7 mouse cellular contexts compared by ENCODE assay signal in the genomic region with DNA sequence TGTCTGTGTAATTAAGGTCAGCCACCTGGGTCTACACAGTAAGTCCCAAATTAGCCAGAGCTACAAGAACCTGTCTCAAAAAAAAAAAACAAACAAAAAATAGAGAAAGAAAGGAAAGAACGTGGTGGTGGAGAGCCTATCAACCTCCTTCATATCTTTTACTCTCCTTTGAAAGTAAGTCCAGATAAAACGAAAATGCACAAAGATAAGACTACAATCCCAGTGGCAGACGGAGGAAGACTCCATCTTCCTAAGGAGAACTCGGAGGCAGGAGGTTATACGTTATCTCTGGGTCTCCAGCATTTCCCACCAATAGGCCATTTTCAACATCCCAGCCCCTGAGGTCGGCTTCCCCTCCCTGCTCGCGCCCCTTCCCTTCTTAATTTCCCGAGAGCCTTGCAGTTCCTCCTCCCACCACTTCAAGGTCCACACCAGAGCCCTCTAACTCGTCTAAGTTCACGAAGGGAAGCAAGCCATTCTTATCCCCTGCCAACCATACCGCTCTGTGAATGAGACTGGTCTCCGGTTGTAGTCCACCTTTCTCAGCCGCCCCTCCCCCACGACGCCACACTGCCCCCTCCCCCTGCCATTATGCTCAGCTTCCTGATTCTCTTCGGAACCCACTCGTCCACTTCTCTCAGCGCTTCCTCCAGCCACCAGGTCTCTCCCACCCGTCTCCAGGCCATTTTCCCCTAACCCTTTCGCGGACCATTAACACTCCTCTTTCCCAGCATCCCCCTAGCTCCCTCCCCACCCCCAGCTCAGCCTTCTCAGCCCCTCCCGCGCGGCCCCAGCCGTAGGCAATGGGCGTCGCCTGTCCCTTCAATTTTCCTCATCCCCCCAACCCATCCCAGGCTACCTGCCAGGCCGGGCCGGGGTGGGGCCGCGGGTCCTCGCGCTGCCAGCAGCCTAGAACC. TPM values are rescaled to one million over a fixed set of nuclear protein-coding genes. Genes with fewer than 3 reads are reported as not detected.
DNase-seq lines count a peak whose midpoint lies in the region; ATAC-seq lines count a peak whose summit lies in the region.

No protein-coding gene starts in this region.

- peak overlapping the region; percentile 81 for H3K4me3 ChIP-seq in brown adipose tissue, adult 24 weeks (ENCODE audit: insufficient read depth, low read depth, low read length)
- peak overlapping the region; percentile 91 for H3K4me3 ChIP-seq in kidney, embryonic 16.5 days (ENCODE audit: low read length)

- H3K9me3 ChIP-seq in kidney, embryonic 16.5 days (ENCODE audit: low read length), result no peaks in the 10 kb centered on the region

- 0% methylated on average over 33 of the region's 34 CpGs for WGBS in kidney, embryonic 16.5 days

- H3K36me3 ChIP-seq in kidney, embryonic 16.5 days (ENCODE audit: insufficient read depth, low read length), result peaks cover 48% of the 10 kb centered on the region

- no peaks in the 10 kb centered on the region for H3K27me3 ChIP-seq in kidney, embryonic 16.5 days (ENCODE audit: insufficient read depth, low read length)

- peak; percentile 43 for ATAC-seq in granulocyte monocyte progenitor cell, adult 5-6 weeks (replicated peaks; ENCODE audit: poor library complexity, severe bottlenecking)
- peak; percentile 44 for ATAC-seq in kidney, embryonic 16.5 days (ENCODE audit: low FRiP score, low TSS enrichment)

- peak overlapping the region; percentile 54; the same call in 1 of the 2 replicates for H3K27ac ChIP-seq in brown adipose tissue, adult 24 weeks (replicated peaks; ENCODE audit: low read depth, low read length)
- H3K27ac ChIP-seq in kidney, embryonic 16.5 days (ENCODE audit: low read length), result peak overlapping the region; percentile 97

- peak; percentile 29 for DNase-seq in right cerebral cortex, adult 18-20 months
- DNase-seq in right cerebral cortex, postnatal 25 days, result no peak
- DNase-seq in lung, postnatal 25 days (ENCODE audit: low spot score), result peak; percentile 24
- peak; percentile 19 for DNase-seq in spleen, adult 12 weeks (ENCODE audit: low spot score)

- H3K9ac ChIP-seq in kidney, embryonic 16.5 days (replicated peaks; ENCODE audit: low read length), result peak overlapping the region; percentile 82

- peaks cover 4% of the 10 kb centered on the region; the same call in 1 of the 2 replicates for H3K4me1 ChIP-seq in brown adipose tissue, adult 24 weeks (ENCODE audit: control insufficient read depth, insufficient read depth, insufficient read length, low read length)
- peaks cover 31% of the 10 kb centered on the region for H3K4me1 ChIP-seq in kidney, embryonic 16.5 days (ENCODE audit: insufficient read depth, low read length)

- H3K4me2 ChIP-seq in kidney, embryonic 16.5 days (replicated peaks; ENCODE audit: low read depth, low read length), result peak overlapping the region; percentile 70

RNA-seq across cellular contexts. Expression of a gene that starts 0.6 kb away (rescaled TPM):
- polyA plus RNA-seq in brown adipose tissue, adult 24 weeks (2012; ENCODE audit: insufficient read depth, insufficient read length, missing spikeins), result 24.2 and 24.8 TPM in 2 replicates
- 62.5 and 77.9 TPM in 2 replicates for total RNA-seq in granulocyte monocyte progenitor cell, adult 5-6 weeks (2014; fragmentation: Nextera tagmentation)
- 26.8 and 30.9 TPM in 2 replicates for total RNA-seq in granulocyte monocyte progenitor cell, adult 5-6 weeks (2017)
- 137 and 141 TPM in 2 replicates for polyA plus RNA-seq in kidney, embryonic 16.5 days (2015; fragmentation: Nextera tagmentation; extraction: Ambion mirVana)

RNA-seq across cellular contexts. Expression of a gene that starts 1.5 kb away (rescaled TPM):
- 121 and 148 TPM in 2 replicates for polyA plus RNA-seq in brown adipose tissue, adult 24 weeks (2012; ENCODE audit: insufficient read depth, insufficient read length, missing spikeins)
- total RNA-seq in granulocyte monocyte progenitor cell, adult 5-6 weeks (2014; fragmentation: Nextera tagmentation), result 56.5 and 76.8 TPM in 2 replicates
- 73.8 and 82.4 TPM in 2 replicates for total RNA-seq in granulocyte monocyte progenitor cell, adult 5-6 weeks (2017)
- 162 and 172 TPM in 2 replicates for polyA plus RNA-seq in kidney, embryonic 16.5 days (2015; fragmentation: Nextera tagmentation; extraction: Ambion mirVana)

RNA-seq across cellular contexts. Expression of a gene that starts 5.9 kb away (rescaled TPM):
- 19.7 and 20.6 TPM in 2 replicates for polyA plus RNA-seq in brown adipose tissue, adult 24 weeks (2012; ENCODE audit: insufficient read depth, insufficient read length, missing spikeins)
- 15.7 and 21.3 TPM in 2 replicates for total RNA-seq in granulocyte monocyte progenitor cell, adult 5-6 weeks (2014; fragmentation: Nextera tagmentation)
- 48.2 and 66.9 TPM in 2 replicates for total RNA-seq in granulocyte monocyte progenitor cell, adult 5-6 weeks (2017)
- 69.2 and 69.6 TPM in 2 replicates for polyA plus RNA-seq in kidney, embryonic 16.5 days (2015; fragmentation: Nextera tagmentation; extraction: Ambion mirVana)

RNA-seq across cellular contexts. Expression of a gene that starts 24.8 kb away (rescaled TPM):
- polyA plus RNA-seq in brown adipose tissue, adult 24 weeks (2012; ENCODE audit: insufficient read depth, insufficient read length, missing spikeins), result 33.3 and 37.8 TPM in 2 replicates
- total RNA-seq in granulocyte monocyte progenitor cell, adult 5-6 weeks (2014; fragmentation: Nextera tagmentation), result 48.7 and 49.3 TPM in 2 replicates
- 45.9 and 57.1 TPM in 2 replicates for total RNA-seq in granulocyte monocyte progenitor cell, adult 5-6 weeks (2017)
- polyA plus RNA-seq in kidney, embryonic 16.5 days (2015; fragmentation: Nextera tagmentation; extraction: Ambion mirVana), result 110 and 112 TPM in 2 replicates

RNA-seq across cellular contexts. Expression of a gene that starts 30.0 kb away (rescaled TPM):
- 8.9 and 13.8 TPM in 2 replicates for polyA plus RNA-seq in brown adipose tissue, adult 24 weeks (2012; ENCODE audit: insufficient read depth, insufficient read length, missing spikeins)
- 16.8 and 21.6 TPM in 2 replicates for total RNA-seq in granulocyte monocyte progenitor cell, adult 5-6 weeks (2014; fragmentation: Nextera tagmentation)
- 10.0 and 13.2 TPM in 2 replicates for total RNA-seq in granulocyte monocyte progenitor cell, adult 5-6 weeks (2017)
- polyA plus RNA-seq in kidney, embryonic 16.5 days (2015; fragmentation: Nextera tagmentation; extraction: Ambion mirVana), result 62.2 and 68.2 TPM in 2 replicates
